Mouse (Mus musculus): ENCODE data around the gene Samhd1. TPM values are rescaled to one million over a fixed set of nuclear protein-coding genes. Genes with fewer than 3 reads are reported as not detected.
A peak's percentile ranks its signal among the peaks of the same experiment; 100 is the strongest.

Gene Samhd1
- polyA plus RNA-seq, 1 experiment = 120 TPM

DNA sequence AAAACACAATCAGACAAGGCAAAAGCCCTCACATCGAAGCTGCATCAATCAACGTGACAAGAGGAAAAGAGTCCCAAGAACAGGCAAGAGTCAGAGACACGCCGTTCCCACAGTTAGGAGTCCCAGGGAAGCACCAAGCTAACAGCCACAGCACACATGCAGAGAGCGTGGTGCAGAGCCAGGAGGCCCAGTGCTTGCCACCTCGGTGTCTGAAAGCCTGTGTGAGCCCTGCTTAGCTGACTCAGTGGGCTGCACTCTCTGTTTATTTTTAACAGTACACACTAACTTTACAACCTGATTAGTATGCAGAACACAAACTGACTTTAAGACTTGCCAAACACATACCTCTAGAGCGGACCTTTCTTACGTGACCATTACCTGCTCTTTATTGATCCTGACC, 30.6 kb downstream of the Samhd1 start:
- peaks cover 71% of the 10 kb centered on the region for H3K36me3 ChIP-seq (ENCODE audit: control insufficient read depth, insufficient read depth, low read length)
- DNase-seq (ENCODE audit: low read depth in 1 of 2, low spot score in 2 of 2) = no peak
- no peaks in the 10 kb centered on the region for H3K27me3 ChIP-seq (ENCODE audit: control insufficient read depth, insufficient read depth, low read length)
- H3K4me3 ChIP-seq (ENCODE audit: extremely low read depth, insufficient read depth, insufficient read length) = no peak overlapping the region
- TF ChIP-seq POLR2A (IDR thresholded peaks at IDR 0.05; ENCODE audit: low read depth, low read length) (no peak), CTCF (IDR thresholded peaks at IDR 0.05; ENCODE audit: extremely low read depth, insufficient read depth, insufficient read length, insufficient replicate concordance) (no peak)
- 93% methylated on average over 8 of the region's 8 CpGs for whole genome bisulfite sequencing
- no peak overlapping the region for H3K27ac ChIP-seq (ENCODE audit: insufficient read depth, low read length)
- H3K4me1 ChIP-seq (ENCODE audit: control insufficient read depth, insufficient read depth, insufficient read length) = no peaks in the 10 kb centered on the region

- no peak for DNase-seq (ENCODE audit: low read depth in 1 of 2, low spot score in 2 of 2)
- TF ChIP-seq CTCF (IDR thresholded peaks at IDR 0.05; ENCODE audit: extremely low read depth, insufficient read depth, insufficient read length, insufficient replicate concordance) = no peak
- no peak for TF ChIP-seq POLR2A (IDR thresholded peaks at IDR 0.05; ENCODE audit: low read depth, low read length)
- Histone ChIP-seq H3K4me3 (ENCODE audit: extremely low read depth, insufficient read depth, insufficient read length) (no peak overlapping the region), H3K27ac (ENCODE audit: insufficient read depth, low read length) (no peak overlapping the region), H3K36me3 (ENCODE audit: control insufficient read depth, insufficient read depth, low read length) (peaks cover 71% of the 10 kb centered on the region), H3K27me3 (ENCODE audit: control insufficient read depth, insufficient read depth, low read length) (no peaks in the 10 kb centered on the region), H3K4me1 (ENCODE audit: control insufficient read depth, insufficient read depth, insufficient read length) (no peaks in the 10 kb centered on the region)
- WGBS = 92% methylated on average over 2 of the region's 2 CpGs
Observed at GRCm38 (mm10) chr2:157102256-157102655, 32.8 kb downstream of the Samhd1 start.

- no peaks in the 10 kb centered on the region for H3K4me1 ChIP-seq (ENCODE audit: control insufficient read depth, insufficient read depth, insufficient read length)
- peaks cover 69% of the 10 kb centered on the region for H3K36me3 ChIP-seq (ENCODE audit: control insufficient read depth, insufficient read depth, low read length)
- DNase-seq (ENCODE audit: low read depth in 1 of 2, low spot score in 2 of 2) = no peak
- no peaks in the 10 kb centered on the region for H3K27me3 ChIP-seq (ENCODE audit: control insufficient read depth, insufficient read depth, low read length)
- H3K4me3 ChIP-seq (ENCODE audit: extremely low read depth, insufficient read depth, insufficient read length) = no peak overlapping the region
- 97% methylated on average over 9 of the region's 9 CpGs for WGBS
- no peak for TF ChIP-seq CTCF (IDR thresholded peaks at IDR 0.05; ENCODE audit: extremely low read depth, insufficient read depth, insufficient read length, insufficient replicate concordance)
- TF ChIP-seq POLR2A (IDR thresholded peaks at IDR 0.05; ENCODE audit: low read depth, low read length) = no peak
- no peak overlapping the region for H3K27ac ChIP-seq (ENCODE audit: insufficient read depth, low read length)
Observed at GRCm38 (mm10) chr2:157101650-157102049, 33.4 kb downstream of the Samhd1 start.

GRCm38 (mm10) chr2:157100319-157100605, 34.8 kb downstream of the Samhd1 start:
- Histone ChIP-seq H3K4me3 (ENCODE audit: extremely low read depth, insufficient read depth, insufficient read length) (no peak overlapping the region), H3K36me3 (ENCODE audit: control insufficient read depth, insufficient read depth, low read length) (peaks cover 65% of the 10 kb centered on the region), H3K4me1 (ENCODE audit: control insufficient read depth, insufficient read depth, insufficient read length) (no peaks in the 10 kb centered on the region), H3K27me3 (ENCODE audit: control insufficient read depth, insufficient read depth, low read length) (no peaks in the 10 kb centered on the region), H3K27ac (ENCODE audit: insufficient read depth, low read length) (no peak overlapping the region)
- 95% methylated on average over 12 of the region's 12 CpGs for WGBS
- DNase-seq (ENCODE audit: low read depth in 1 of 2, low spot score in 2 of 2) = no peak
- no peak for TF ChIP-seq CTCF (IDR thresholded peaks at IDR 0.05; ENCODE audit: extremely low read depth, insufficient read depth, insufficient read length, insufficient replicate concordance)
- TF ChIP-seq POLR2A (IDR thresholded peaks at IDR 0.05; ENCODE audit: low read depth, low read length) = no peak

DNA sequence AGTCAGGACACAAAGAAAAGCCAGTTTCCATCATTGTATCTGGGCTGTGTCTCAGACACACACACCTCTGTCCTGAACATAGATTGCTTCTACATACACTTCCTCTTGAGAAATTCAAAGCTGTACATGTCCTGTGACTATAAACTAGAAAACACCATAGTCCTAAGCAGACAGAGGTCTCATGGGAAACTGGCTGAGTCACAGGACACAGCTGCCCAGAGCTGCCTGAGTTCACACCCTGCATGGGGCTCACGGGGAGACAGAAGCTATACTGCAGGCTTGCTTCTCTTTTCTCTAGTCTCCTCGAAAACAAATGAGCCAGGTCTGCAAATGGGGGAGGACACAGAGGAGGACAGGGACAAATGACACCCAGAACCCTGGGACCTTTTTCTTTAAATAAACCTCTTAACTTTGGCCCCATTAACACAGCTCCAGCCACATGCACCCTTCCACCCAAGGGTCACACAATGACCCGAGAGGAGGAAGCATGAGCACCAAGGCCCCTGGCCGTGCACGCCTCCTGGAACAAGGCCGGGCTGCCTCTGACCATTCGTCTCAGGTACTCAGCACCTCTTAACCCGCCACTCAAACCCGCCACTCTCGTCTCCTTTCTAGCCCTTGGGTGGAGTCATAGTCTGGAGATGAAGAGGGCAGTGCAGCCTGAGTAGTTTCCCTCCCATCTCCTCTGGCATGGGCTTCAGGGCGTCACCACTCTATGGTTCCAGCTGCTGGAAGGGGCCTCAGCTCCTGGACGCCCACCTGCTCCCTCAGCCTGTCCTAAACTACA, 35.3 kb downstream of the Samhd1 start:
- Histone ChIP-seq H3K27me3 (ENCODE audit: control insufficient read depth, insufficient read depth, low read length) (no peaks in the 10 kb centered on the region), H3K4me1 (ENCODE audit: control insufficient read depth, insufficient read depth, insufficient read length) (no peaks in the 10 kb centered on the region), H3K27ac (ENCODE audit: insufficient read depth, low read length) (no peak overlapping the region), H3K36me3 (ENCODE audit: control insufficient read depth, insufficient read depth, low read length) (peaks cover 61% of the 10 kb centered on the region), H3K4me3 (ENCODE audit: extremely low read depth, insufficient read depth, insufficient read length) (no peak overlapping the region)
- no peak for DNase-seq (ENCODE audit: low read depth in 1 of 2, low spot score in 2 of 2)
- TF ChIP-seq CTCF (IDR thresholded peaks at IDR 0.05; ENCODE audit: extremely low read depth, insufficient read depth, insufficient read length, insufficient replicate concordance) (no peak), POLR2A (IDR thresholded peaks at IDR 0.05; ENCODE audit: low read depth, low read length) (no peak)
- 84% methylated on average over 12 of the region's 12 CpGs for WGBS

- Histone ChIP-seq H3K4me3 (ENCODE audit: extremely low read depth, insufficient read depth, insufficient read length) (no peak overlapping the region), H3K36me3 (ENCODE audit: control insufficient read depth, insufficient read depth, low read length) (peaks cover 31% of the 10 kb centered on the region), H3K4me1 (ENCODE audit: control insufficient read depth, insufficient read depth, insufficient read length) (no peaks in the 10 kb centered on the region), H3K27me3 (ENCODE audit: control insufficient read depth, insufficient read depth, low read length) (no peaks in the 10 kb centered on the region), H3K27ac (ENCODE audit: insufficient read depth, low read length) (no peak overlapping the region)
- TF ChIP-seq CTCF (IDR thresholded peaks at IDR 0.05; ENCODE audit: extremely low read depth, insufficient read depth, insufficient read length, insufficient replicate concordance) = peak; percentile 69; the same call in 1 of the 2 replicates
- no peak for TF ChIP-seq POLR2A (IDR thresholded peaks at IDR 0.05; ENCODE audit: low read depth, low read length)
- peak in 1 of 2 experiments; percentile 46 for DNase-seq (ENCODE audit: low read depth in 1 of 2, low spot score in 2 of 2)
- WGBS = 73% methylated on average over 9 of the region's 9 CpGs
Observed at GRCm38 (mm10) chr2:157095005-157095755, 39.9 kb downstream of the Samhd1 start.

DNA sequence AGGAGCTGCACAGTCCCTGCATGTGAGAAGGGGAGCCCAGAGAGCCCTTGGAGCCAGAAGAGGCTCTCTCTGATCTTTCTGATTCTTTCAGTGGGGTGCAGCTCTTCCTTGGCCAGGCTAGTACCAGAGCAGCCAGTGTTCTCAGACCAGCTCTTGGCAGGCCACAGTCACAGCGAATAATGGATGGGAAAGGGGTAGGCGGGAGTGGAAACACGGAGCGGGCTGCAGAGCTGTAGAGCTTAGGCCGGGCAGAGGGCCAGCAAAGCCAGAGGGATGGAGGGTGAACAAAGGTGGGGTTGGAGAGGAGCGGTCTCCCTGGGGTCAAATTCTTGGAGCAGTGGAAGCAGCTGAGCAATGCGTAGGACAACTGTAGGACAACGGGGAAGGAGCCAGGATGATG, 43.0 kb downstream of the Samhd1 start:
- H3K4me3 ChIP-seq (ENCODE audit: extremely low read depth, insufficient read depth, insufficient read length) = no peak overlapping the region
- no peaks in the 10 kb centered on the region for H3K4me1 ChIP-seq (ENCODE audit: control insufficient read depth, insufficient read depth, insufficient read length)
- H3K27me3 ChIP-seq (ENCODE audit: control insufficient read depth, insufficient read depth, low read length) = no peaks in the 10 kb centered on the region
- no peak overlapping the region for H3K27ac ChIP-seq (ENCODE audit: insufficient read depth, low read length)
- TF ChIP-seq CTCF (IDR thresholded peaks at IDR 0.05; ENCODE audit: extremely low read depth, insufficient read depth, insufficient read length, insufficient replicate concordance) (no peak), POLR2A (IDR thresholded peaks at IDR 0.05; ENCODE audit: low read depth, low read length) (no peak)
- H3K36me3 ChIP-seq (ENCODE audit: control insufficient read depth, insufficient read depth, low read length) = peaks cover 7% of the 10 kb centered on the region
- DNase-seq (ENCODE audit: low read depth in 1 of 2, low spot score in 2 of 2) = no peak
- 76% methylated on average over 8 of the region's 8 CpGs for WGBS

All from spleen, adult 2 months (tissue).